9 mouse cellular contexts compared by ENCODE assay signal in the genomic region with DNA sequence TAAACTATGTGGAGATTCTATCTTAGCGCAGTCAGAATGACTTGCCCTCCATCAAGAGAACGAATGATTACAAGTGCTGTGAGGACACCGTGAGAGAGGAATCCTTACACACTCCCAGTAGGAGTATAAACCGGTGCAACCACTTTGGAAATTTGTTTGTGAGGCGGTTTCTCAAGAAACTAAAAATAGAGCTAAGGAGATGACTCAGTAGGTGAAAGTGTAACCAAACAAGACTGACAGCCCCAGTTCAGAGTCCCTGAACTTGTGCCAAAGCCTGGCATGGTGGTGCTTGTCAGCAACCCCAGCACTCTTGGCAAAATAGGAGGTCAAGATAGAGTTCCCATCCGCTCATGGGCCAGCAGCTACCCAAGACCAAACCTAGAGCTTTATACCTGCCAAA. TPM values are rescaled to one million over a fixed set of nuclear protein-coding genes. Genes with fewer than 3 reads are reported as not detected.
DNase-seq lines count a peak whose midpoint lies in the region; ATAC-seq and TF ChIP-seq lines count a peak whose summit lies in the region.
"Had no signal": no experiment of that assay in that cellular context is flagged by ENCODE, and none has a peak within 500 bp of the region (broad histone marks: within the 10 kb centered on the region; RNA-seq: fewer than 3 reads in every experiment).

No protein-coding gene starts in this region.

- intact Hi-C loops in gastrocnemius, adult 2 months (cut with DNase I), result loop anchor here (10.0 kb wide), 1 partner anchor 108 kb away; a partner anchor contains a TSS

- peak overlapping the region; percentile 85 for H3K27ac ChIP-seq in gastrocnemius, adult 2 months
- H3K27ac ChIP-seq in forebrain, embryonic 14.5 days (ENCODE audit: low read depth, low read length), result no peak overlapping the region
- H3K27ac ChIP-seq: left cerebral cortex, adult 2 months had no signal

- ATAC-seq in forebrain, embryonic 14.5 days, result no peak
- no peak for ATAC-seq in inflammation-experienced regulatory T-cells, adult 6 months

- WGBS in forebrain, embryonic 14.5 days, result 87% methylated on average over 6 of the region's 6 CpGs

- H3K27me3 ChIP-seq in forebrain, embryonic 14.5 days (replicated peaks; ENCODE audit: control insufficient read depth, insufficient read depth, low read length), result no peaks in the 10 kb centered on the region

- no peaks in the 10 kb centered on the region for H3K9me3 ChIP-seq in forebrain, embryonic 14.5 days (replicated peaks; ENCODE audit: control insufficient read depth, low read length)

- H3K4me1 ChIP-seq in forebrain, embryonic 14.5 days (ENCODE audit: control insufficient read depth, insufficient read depth, low read length), result no peaks in the 10 kb centered on the region

- H3K4me3 ChIP-seq in gastrocnemius, adult 2 months, result peak overlapping the region; percentile 26; the same call in 1 of the 2 replicates
- no peak overlapping the region for H3K4me3 ChIP-seq in forebrain, embryonic 14.5 days (ENCODE audit: low read depth, low read length)
- H3K4me3 ChIP-seq: left cerebral cortex, adult 2 months had no signal

- H3K36me3 ChIP-seq in forebrain, embryonic 14.5 days (ENCODE audit: control insufficient read depth, insufficient read depth, low read length), result no peaks in the 10 kb centered on the region

- no peak overlapping the region for H3K9ac ChIP-seq in forebrain, embryonic 14.5 days (ENCODE audit: low read length)

- no peak for TF ChIP-seq CTCF in gastrocnemius, adult 2 months (IDR thresholded peaks at IDR 0.05)

- DNase-seq in cerebellum, postnatal 10 days, result peak; percentile 39 to 45
- DNase-seq in cerebellum, adult 11-12 months, result no peak
- peak; percentile 76 for DNase-seq in 3T3-L1 (ENCODE audit: low read depth, low spot score)
- DNase-seq in gastrocnemius, adult 2 months, result peak; percentile 93
- DNase-seq in kidney, postnatal 25 days, result peak; percentile 82 to 90
- DNase-seq in natural killer cell, adult 2 months (ENCODE audit: low spot score in 2 of 2), result no peak
- no peak for DNase-seq in forebrain, embryonic 14.5 days (ENCODE audit: low spot score)

- no peak overlapping the region for H3K4me2 ChIP-seq in forebrain, embryonic 14.5 days (ENCODE audit: low read length)

RNA-seq across cellular contexts. Expression of a gene that starts 5.4 kb away (rescaled TPM):
- not detected for total RNA-seq in gastrocnemius, adult 2 months (2021)
- 0.10 and 0.22 TPM in 2 replicates for polyA plus RNA-seq in forebrain, embryonic 14.5 days (2014; fragmentation: Nextera tagmentation; extraction: Ambion mirVana)
- 10 to 100 TPM; 18.8 to 23.0 (median 21.0) TPM for polyA plus RNA-seq in inflammation-experienced regulatory T-cells, adult 6 months (2017; shearing (Covaris generic))

RNA-seq across cellular contexts. Expression of a gene that starts 20.8 kb away (rescaled TPM):
- total RNA-seq in gastrocnemius, adult 2 months (2021), result 1 to 10 TPM; 5.1 to 5.9 TPM
- 42.3 and 47.0 TPM in 2 replicates for polyA plus RNA-seq in forebrain, embryonic 14.5 days (2014; fragmentation: Nextera tagmentation; extraction: Ambion mirVana)
- 1 to 10 TPM; 4.0 to 9.7 (median 9.1) TPM for polyA plus RNA-seq in inflammation-experienced regulatory T-cells, adult 6 months (2017; shearing (Covaris generic))

Comparison
In these comparisons a context has a peak if more than half of its experiments do, and no peak if none do; other contexts are left out.
1. DNase-seq: peak in cerebellum, postnatal 10 days (2 of 2), 3T3-L1 (single experiment), gastrocnemius, adult 2 months (single experiment) and kidney, postnatal 25 days (2 of 2); none in cerebellum, adult 11-12 months (single experiment), natural killer cell, adult 2 months (0 of 2) and forebrain, embryonic 14.5 days (single experiment).
2. RNA of a gene that starts 5.4 kb away (polyA plus RNA-seq): 18.8 to 23.0 TPM in inflammation-experienced regulatory T-cells, adult 6 months; 0.10 to 0.22 TPM in forebrain, embryonic 14.5 days; every median in the first group is over 10 times any median in the second.